Mouse (Mus musculus): ENCODE measurements around the gene Gabra4. TPM values are rescaled to one million over a fixed set of nuclear protein-coding genes. Genes with fewer than 3 reads are reported as not detected.

Gabra4 gene
- polyA plus RNA-seq, 1 experiment from 2014 or later = 2.7 TPM

DNA sequence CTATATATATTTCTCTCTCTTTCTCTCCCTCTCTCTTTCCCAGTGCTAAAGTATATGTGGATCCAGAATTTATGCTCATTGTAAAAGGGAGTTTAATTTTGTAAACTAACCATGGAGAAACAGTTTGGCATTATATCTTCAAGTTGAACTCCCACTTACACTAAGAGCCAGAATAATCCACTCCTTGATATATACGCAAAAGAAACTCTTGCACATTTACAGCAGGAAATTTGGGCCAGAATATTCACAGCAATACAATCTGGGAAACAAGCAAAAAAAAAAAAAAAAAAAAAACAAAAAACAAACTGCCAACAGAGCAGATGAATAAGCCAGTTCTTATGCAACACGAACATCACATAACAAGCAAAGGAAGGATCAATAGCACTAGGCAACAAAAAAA, 10.0 kb downstream of the Gabra4 start:
- ATAC-seq (replicated peaks; ENCODE audit: low FRiP score) = no peak
- Histone ChIP-seq H3K27ac (ENCODE audit: low read depth, low read length) (no peak overlapping the region), H3K36me3 (ENCODE audit: control insufficient read depth, insufficient read depth, low read length) (no peaks in the 10 kb centered on the region), H3K9ac (ENCODE audit: low read length) (no peak overlapping the region), H3K27me3 (ENCODE audit: control insufficient read depth, insufficient read depth, low read length) (no peaks in the 10 kb centered on the region), H3K4me1 (replicated peaks; ENCODE audit: control insufficient read depth, insufficient read depth, low read length) (no peaks in the 10 kb centered on the region), H3K9me3 (ENCODE audit: control insufficient read depth, low read length) (no peaks in the 10 kb centered on the region), H3K4me3 (ENCODE audit: low read depth, low read length) (no peak overlapping the region), H3K4me2 (ENCODE audit: low read depth, low read length, severe bottlenecking) (no peak overlapping the region)
- no peak for DNase-seq (ENCODE audit: low spot score)
- 80% methylated on average over 2 of the region's 2 CpGs for WGBS

DNA sequence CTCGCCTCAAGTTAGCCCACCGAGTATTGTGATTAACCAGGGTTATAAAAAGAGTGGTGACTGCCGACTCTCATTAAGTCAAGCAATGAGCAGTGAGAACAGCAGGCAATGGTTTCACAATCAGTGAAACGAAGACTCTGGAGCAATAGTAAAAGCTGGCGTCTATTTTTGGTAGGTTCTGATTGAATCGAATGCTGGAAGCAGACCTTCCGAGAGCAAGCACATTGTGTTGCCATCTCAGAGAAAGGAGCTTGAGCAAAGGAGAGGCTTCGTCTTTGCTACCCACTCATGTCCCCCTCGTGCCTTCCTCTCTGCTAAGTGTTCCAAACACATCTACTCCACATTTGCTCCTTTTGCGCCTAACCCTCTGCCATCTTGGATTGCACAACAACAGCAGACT, 18.3 kb downstream of the Gabra4 start:
- no peak overlapping the region for H3K4me2 ChIP-seq (ENCODE audit: low read depth, low read length, severe bottlenecking)
- H3K9ac ChIP-seq (ENCODE audit: low read length) = no peak overlapping the region
- no peak for ATAC-seq (replicated peaks; ENCODE audit: low FRiP score)
- H3K4me3 ChIP-seq (ENCODE audit: low read depth, low read length) = no peak overlapping the region
- no peak overlapping the region for H3K27ac ChIP-seq (ENCODE audit: low read depth, low read length)
- no peaks in the 10 kb centered on the region for H3K27me3 ChIP-seq (ENCODE audit: control insufficient read depth, insufficient read depth, low read length)
- no peaks in the 10 kb centered on the region for H3K4me1 ChIP-seq (replicated peaks; ENCODE audit: control insufficient read depth, insufficient read depth, low read length)
- 87% methylated on average over 10 of the region's 10 CpGs for WGBS
- no peaks in the 10 kb centered on the region for H3K9me3 ChIP-seq (ENCODE audit: control insufficient read depth, low read length)
- H3K36me3 ChIP-seq (ENCODE audit: control insufficient read depth, insufficient read depth, low read length) = no peaks in the 10 kb centered on the region
- no peak for DNase-seq (ENCODE audit: low spot score)

DNA sequence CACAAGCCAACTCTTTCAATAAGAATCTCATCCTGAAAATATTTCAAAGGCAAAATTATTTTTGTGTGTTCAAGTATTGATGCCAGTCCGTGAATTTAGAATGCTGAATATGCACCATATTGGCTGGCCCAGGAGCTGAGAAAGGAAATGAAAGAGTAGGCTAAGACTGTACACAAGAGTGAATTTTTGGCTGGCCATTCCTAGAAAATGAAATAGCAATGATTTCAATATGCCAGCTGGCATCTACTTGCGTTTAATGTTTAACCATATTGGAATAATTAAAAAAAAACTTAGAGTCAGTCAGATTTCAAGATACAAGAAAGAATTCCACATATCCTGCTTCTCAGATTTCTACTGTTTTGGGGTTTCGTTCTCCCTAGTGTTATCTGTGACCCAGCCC, 30.3 kb downstream of the Gabra4 start:
- Histone ChIP-seq H3K36me3 (ENCODE audit: control insufficient read depth, insufficient read depth, low read length) (no peaks in the 10 kb centered on the region), H3K4me1 (replicated peaks; ENCODE audit: control insufficient read depth, insufficient read depth, low read length) (no peaks in the 10 kb centered on the region), H3K4me3 (ENCODE audit: low read depth, low read length) (no peak overlapping the region), H3K27ac (ENCODE audit: low read depth, low read length) (no peak overlapping the region), H3K4me2 (ENCODE audit: low read depth, low read length, severe bottlenecking) (no peak overlapping the region), H3K27me3 (ENCODE audit: control insufficient read depth, insufficient read depth, low read length) (no peaks in the 10 kb centered on the region), H3K9me3 (ENCODE audit: control insufficient read depth, low read length) (no peaks in the 10 kb centered on the region), H3K9ac (ENCODE audit: low read length) (no peak overlapping the region)
- ATAC-seq (replicated peaks; ENCODE audit: low FRiP score) = no peak
- 87% methylated on average over 3 of the region's 3 CpGs for WGBS
- DNase-seq (ENCODE audit: low spot score) = no peak

DNA sequence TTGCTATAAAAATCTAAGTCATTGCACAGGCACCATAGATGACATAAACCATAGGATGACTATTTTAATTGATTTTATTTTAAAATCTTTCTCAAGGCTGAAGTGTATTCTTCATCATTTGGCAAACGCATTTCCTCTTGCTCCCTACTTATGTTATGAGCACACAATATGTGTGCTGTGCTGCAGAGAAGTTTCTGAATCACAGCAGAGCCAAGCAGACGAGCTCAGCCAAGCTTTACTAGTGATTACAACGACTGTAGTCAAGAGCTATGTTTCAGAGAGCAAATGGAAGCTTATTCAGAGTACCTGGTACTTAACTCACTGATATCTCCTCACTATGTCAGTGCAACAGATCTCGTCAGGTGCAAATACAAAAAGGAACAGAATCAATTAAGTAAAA, 41.4 kb downstream of the Gabra4 start:
- H3K9me3 ChIP-seq (ENCODE audit: control insufficient read depth, low read length) = no peaks in the 10 kb centered on the region
- no peak overlapping the region for H3K9ac ChIP-seq (ENCODE audit: low read length)
- no peak overlapping the region for H3K27ac ChIP-seq (ENCODE audit: low read depth, low read length)
- no peak overlapping the region for H3K4me3 ChIP-seq (ENCODE audit: low read depth, low read length)
- no peaks in the 10 kb centered on the region for H3K27me3 ChIP-seq (ENCODE audit: control insufficient read depth, insufficient read depth, low read length)
- DNase-seq (ENCODE audit: low spot score) = no peak
- no peaks in the 10 kb centered on the region for H3K36me3 ChIP-seq (ENCODE audit: control insufficient read depth, insufficient read depth, low read length)
- H3K4me2 ChIP-seq (ENCODE audit: low read depth, low read length, severe bottlenecking) = no peak overlapping the region
- ATAC-seq (replicated peaks; ENCODE audit: low FRiP score) = no peak
- WGBS = 74% methylated on average over 4 of the region's 4 CpGs
- no peaks in the 10 kb centered on the region for H3K4me1 ChIP-seq (replicated peaks; ENCODE audit: control insufficient read depth, insufficient read depth, low read length)

DNA sequence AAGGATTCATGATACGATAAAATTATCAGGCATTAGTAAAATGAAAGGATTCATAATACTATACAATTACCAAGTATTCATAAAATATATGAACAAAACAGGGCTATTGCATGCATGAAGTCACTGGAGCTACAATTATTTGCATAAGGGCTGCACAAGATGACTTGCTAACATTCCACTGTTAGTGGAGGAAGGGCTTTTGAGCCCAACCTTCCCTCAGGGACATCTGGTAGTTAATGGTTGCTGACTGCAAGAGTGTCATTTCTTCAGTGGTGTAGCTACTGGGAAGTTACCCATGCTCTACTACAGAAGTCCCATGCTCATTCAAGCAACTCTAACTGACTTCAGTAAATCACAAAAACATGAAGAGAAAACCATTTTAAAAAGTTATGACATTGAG, 43.8 kb downstream of the Gabra4 start:
- no peak overlapping the region for H3K9ac ChIP-seq (ENCODE audit: low read length)
- H3K4me1 ChIP-seq (replicated peaks; ENCODE audit: control insufficient read depth, insufficient read depth, low read length) = no peaks in the 10 kb centered on the region
- no peak overlapping the region for H3K4me3 ChIP-seq (ENCODE audit: low read depth, low read length)
- no peak for ATAC-seq (replicated peaks; ENCODE audit: low FRiP score)
- 94% methylated on average over 1 of the region's 1 CpGs for WGBS
- no peak overlapping the region for H3K27ac ChIP-seq (ENCODE audit: low read depth, low read length)
- H3K9me3 ChIP-seq (ENCODE audit: control insufficient read depth, low read length) = no peaks in the 10 kb centered on the region
- H3K4me2 ChIP-seq (ENCODE audit: low read depth, low read length, severe bottlenecking) = no peak overlapping the region
- no peaks in the 10 kb centered on the region for H3K27me3 ChIP-seq (ENCODE audit: control insufficient read depth, insufficient read depth, low read length)
- H3K36me3 ChIP-seq (ENCODE audit: control insufficient read depth, insufficient read depth, low read length) = no peaks in the 10 kb centered on the region
- no peak for DNase-seq (ENCODE audit: low spot score)

DNA sequence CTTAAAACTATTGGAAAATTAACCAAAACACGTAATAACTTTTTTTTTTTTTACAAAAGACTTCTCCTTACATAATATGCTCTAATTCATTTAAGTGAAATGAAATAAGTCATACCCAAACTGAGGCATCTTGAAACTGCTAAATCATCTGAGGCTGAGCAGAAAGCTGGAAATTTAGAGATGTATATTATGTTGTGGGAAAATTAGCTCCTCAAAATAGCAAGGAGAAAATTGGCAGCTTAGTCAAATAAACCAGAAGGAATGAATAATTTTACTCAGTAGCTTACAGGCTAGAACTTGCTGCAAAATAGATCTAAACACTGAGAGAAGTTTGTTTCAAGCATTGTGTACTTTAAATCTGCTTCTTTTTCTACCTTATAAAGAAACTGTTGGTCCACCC, 49.4 kb downstream of the Gabra4 start:
- Histone ChIP-seq H3K4me3 (ENCODE audit: low read depth, low read length) (no peak overlapping the region), H3K27me3 (ENCODE audit: control insufficient read depth, insufficient read depth, low read length) (no peaks in the 10 kb centered on the region), H3K4me1 (replicated peaks; ENCODE audit: control insufficient read depth, insufficient read depth, low read length) (no peaks in the 10 kb centered on the region), H3K4me2 (ENCODE audit: low read depth, low read length, severe bottlenecking) (no peak overlapping the region), H3K9ac (ENCODE audit: low read length) (no peak overlapping the region), H3K27ac (ENCODE audit: low read depth, low read length) (no peak overlapping the region), H3K36me3 (ENCODE audit: control insufficient read depth, insufficient read depth, low read length) (no peaks in the 10 kb centered on the region), H3K9me3 (ENCODE audit: control insufficient read depth, low read length) (no peaks in the 10 kb centered on the region)
- 83% methylated on average over 1 of the region's 1 CpGs for WGBS
- DNase-seq (ENCODE audit: low spot score) (no peak), ATAC-seq (replicated peaks; ENCODE audit: low FRiP score) (no peak)

DNA sequence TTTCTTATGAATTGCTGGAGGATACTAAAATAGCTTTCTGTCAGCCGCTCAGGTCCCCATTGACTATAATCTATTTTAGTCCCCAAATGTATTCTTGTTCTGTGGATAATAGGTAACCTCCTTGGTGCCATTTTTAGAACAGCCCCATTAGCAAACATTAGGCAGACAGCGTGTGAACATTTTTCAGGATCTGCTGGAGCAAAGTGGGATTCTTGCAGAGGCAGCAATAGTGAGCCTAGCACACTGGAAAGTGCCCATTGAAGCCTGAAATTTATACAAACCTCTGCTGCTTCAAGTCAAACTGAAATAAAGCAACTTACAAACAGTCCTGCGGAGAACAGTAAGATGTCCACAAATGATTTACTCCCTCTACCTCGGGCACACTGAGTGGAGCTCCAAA, 51.2 kb downstream of the Gabra4 start:
- WGBS = 67% methylated on average over 4 of the region's 4 CpGs

DNA sequence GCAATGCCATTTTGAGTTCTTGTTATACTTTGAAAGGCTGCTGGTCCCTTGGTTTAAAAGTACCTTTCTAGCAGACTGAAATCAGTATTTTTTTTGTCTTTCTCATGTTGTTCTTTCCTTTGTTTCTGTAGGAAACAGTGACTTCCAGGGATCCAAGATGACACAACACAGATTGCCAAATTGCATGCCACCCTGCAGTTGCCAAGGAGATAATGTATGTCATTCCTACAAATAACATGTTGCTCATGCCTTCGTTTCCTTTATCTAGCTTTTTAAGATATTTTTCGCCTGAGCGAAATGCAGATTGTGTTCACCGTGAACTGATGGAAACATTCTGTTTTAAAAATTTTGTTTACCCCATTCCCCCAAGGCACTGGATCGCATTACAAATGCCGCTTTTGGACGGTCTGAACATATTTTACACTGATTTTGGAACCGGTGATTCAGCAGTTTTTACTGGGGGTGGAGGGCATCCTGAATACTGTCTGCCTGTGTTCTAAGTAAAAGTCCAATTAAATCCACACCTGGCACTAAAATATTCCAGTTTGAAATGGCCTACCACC, 53.9 kb downstream of the Gabra4 start:
- no peak for DNase-seq (ENCODE audit: low spot score)

More for the DNA sequence above, 51.2 kb downstream of the Gabra4 start:
- Histone ChIP-seq H3K36me3 (ENCODE audit: control insufficient read depth, insufficient read depth, low read length) (no peaks in the 10 kb centered on the region), H3K4me2 (ENCODE audit: low read depth, low read length, severe bottlenecking) (no peak overlapping the region), H3K9me3 (ENCODE audit: control insufficient read depth, low read length) (no peaks in the 10 kb centered on the region), H3K9ac (ENCODE audit: low read length) (no peak overlapping the region), H3K27ac (ENCODE audit: low read depth, low read length) (no peak overlapping the region), H3K27me3 (ENCODE audit: control insufficient read depth, insufficient read depth, low read length) (no peaks in the 10 kb centered on the region), H3K4me1 (replicated peaks; ENCODE audit: control insufficient read depth, insufficient read depth, low read length) (no peaks in the 10 kb centered on the region), H3K4me3 (ENCODE audit: low read depth, low read length) (no peak overlapping the region)
- no peak for DNase-seq (ENCODE audit: low spot score)
- no peak for ATAC-seq (replicated peaks; ENCODE audit: low FRiP score)

DNA sequence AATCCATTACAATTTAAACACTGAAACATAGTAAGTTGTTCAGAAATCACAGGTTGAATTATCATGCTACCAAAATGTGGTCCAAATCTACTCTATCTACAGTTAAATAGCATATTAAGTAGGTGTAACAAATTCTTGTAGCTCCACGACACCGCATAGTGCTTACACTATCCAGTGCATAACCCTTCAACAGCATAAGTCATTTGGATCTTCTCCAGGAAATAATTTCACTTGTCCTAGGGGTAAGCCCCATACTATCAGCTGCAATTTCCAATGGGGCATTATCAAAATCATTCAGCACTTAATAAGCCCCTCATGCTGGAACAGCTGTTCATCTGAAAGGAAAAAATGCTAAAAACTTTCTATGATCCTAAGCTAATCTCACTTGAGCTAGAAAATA, 62.8 kb downstream of the Gabra4 start:
- DNase-seq (ENCODE audit: low spot score) (no peak), ATAC-seq (replicated peaks; ENCODE audit: low FRiP score) (no peak)
- WGBS = 98% methylated on average over 2 of the region's 2 CpGs
- H3K4me2 ChIP-seq (ENCODE audit: low read depth, low read length, severe bottlenecking) = no peak overlapping the region
- no peaks in the 10 kb centered on the region for H3K9me3 ChIP-seq (ENCODE audit: control insufficient read depth, low read length)
- no peaks in the 10 kb centered on the region for H3K36me3 ChIP-seq (ENCODE audit: control insufficient read depth, insufficient read depth, low read length)
- H3K27me3 ChIP-seq (ENCODE audit: control insufficient read depth, insufficient read depth, low read length) = no peaks in the 10 kb centered on the region
- H3K27ac ChIP-seq (ENCODE audit: low read depth, low read length) = no peak overlapping the region
- H3K4me3 ChIP-seq (ENCODE audit: low read depth, low read length) = no peak overlapping the region
- no peak overlapping the region for H3K9ac ChIP-seq (ENCODE audit: low read length)
- H3K4me1 ChIP-seq (replicated peaks; ENCODE audit: control insufficient read depth, insufficient read depth, low read length) = no peaks in the 10 kb centered on the region

More for the DNA sequence above, 53.9 kb downstream of the Gabra4 start:
- Histone ChIP-seq H3K27ac (ENCODE audit: low read depth, low read length) (no peak overlapping the region), H3K4me2 (ENCODE audit: low read depth, low read length, severe bottlenecking) (no peak overlapping the region), H3K4me3 (ENCODE audit: low read depth, low read length) (no peak overlapping the region), H3K9ac (ENCODE audit: low read length) (no peak overlapping the region), H3K36me3 (ENCODE audit: control insufficient read depth, insufficient read depth, low read length) (no peaks in the 10 kb centered on the region), H3K27me3 (ENCODE audit: control insufficient read depth, insufficient read depth, low read length) (no peaks in the 10 kb centered on the region), H3K9me3 (ENCODE audit: control insufficient read depth, low read length) (no peaks in the 10 kb centered on the region), H3K4me1 (replicated peaks; ENCODE audit: control insufficient read depth, insufficient read depth, low read length) (no peaks in the 10 kb centered on the region)
- 76% methylated on average over 8 of the region's 8 CpGs for WGBS
- ATAC-seq (replicated peaks; ENCODE audit: low FRiP score) = no peak

Measured in forebrain, embryonic 11.5 days (tissue).